Mouse (Mus musculus) neural tube, embryonic 14.5 days (tissue): ENCODE measurements around the gene C1qtnf5. TPM values are rescaled to one million over a fixed set of nuclear protein-coding genes. Genes with fewer than 3 reads are reported as not detected.
A peak's percentile ranks its signal among the peaks of the same experiment; 100 is the strongest.

Experiments
- ATAC-seq: fragments of 200-750 bp; cut with Nextera tagmentation; 2 replicates; pipeline ENCODE4 v1.8.0; 2017; ENCODE audit warnings: low read depth, mild to moderate bottlenecking, moderate TSS enrichment, moderate library complexity
- H3K27ac ChIP-seq: fragments of 300-500 bp; sonication (generic); 2 replicates; pipeline ENCODE4 v1.5.1; 2014; ENCODE audit warnings: low read depth, mild to moderate bottlenecking, control low read depth, low read length, moderate library complexity, mixed read lengths
- H3K27me3 ChIP-seq: fragments of 300-500 bp; sonication (generic); 2 replicates; pipeline ENCODE4 v1.6.1; 2014; ENCODE audit warnings: low read length; ENCODE audit not compliant: control insufficient read depth, insufficient read depth
- H3K36me3 ChIP-seq: fragments of 300-500 bp; sonication (generic); 2 replicates; pipeline ENCODE4 v1.6.1; 2014; ENCODE audit warnings: low read length, mixed read lengths; ENCODE audit not compliant: control insufficient read depth, insufficient read depth
- H3K4me1 ChIP-seq: fragments of 300-500 bp; sonication (generic); 2 replicates; pipeline ENCODE4 v1.6.1; 2014; ENCODE audit warnings: low read length; ENCODE audit not compliant: control insufficient read depth, insufficient read depth
- H3K4me2 ChIP-seq: fragments of 300-500 bp; sonication (generic); 2 replicates; pipeline ENCODE4 v1.6.1; 2014; ENCODE audit warnings: mild to moderate bottlenecking, low read depth, low read length, control low read depth
- H3K4me3 ChIP-seq: fragments of 300-500 bp; sonication (generic); 2 replicates; pipeline ENCODE4 v1.5.1; 2014; ENCODE audit warnings: low read depth, low read length, control low read depth, mixed read lengths
- H3K9ac ChIP-seq: fragments of 300-500 bp; sonication (generic); replicated peaks from 2 replicates; pipeline ENCODE4 v1.6.1; 2014; ENCODE audit warnings: low read depth, mild to moderate bottlenecking, control low read depth, low read length, mixed read lengths
- H3K9me3 ChIP-seq: fragments of 300-500 bp; sonication (generic); 2 replicates; pipeline ENCODE4 v1.6.1; 2016; ENCODE audit warnings: low read length; ENCODE audit not compliant: control insufficient read depth
- WGBS: fragments of 180-500 bp; shearing (Covaris S2); extraction: QIAGEN DNeasy Blood & Tissue Kit; methylation state at CpG from one replicate; pipeline ENCODE4 v1.1.7; 2014; 5-methylcytosine and 5-hydroxymethylcytosine counted together
- polyA plus RNA-seq: library from polyadenylated mRNA; unstranded; fragments of >200 nt; fragmentation: Nextera tagmentation; extraction: Ambion mirVana; gene quantifications from 2 replicates; pipeline ENCODE4 v1.2.1, GENCODE M21; 2014

Gene C1qtnf5
- polyA plus RNA-seq, 1 experiment from 2014 or later = 8.0 TPM

- no peak overlapping the region for H3K9ac ChIP-seq
- no peak overlapping the region for H3K4me3 ChIP-seq
- peaks cover 4% of the 10 kb centered on the region for H3K4me1 ChIP-seq
- no peak overlapping the region for H3K27ac ChIP-seq
- no peaks in the 10 kb centered on the region for H3K36me3 ChIP-seq
- no peak for ATAC-seq
- no peaks in the 10 kb centered on the region for H3K9me3 ChIP-seq
- H3K27me3 ChIP-seq = no peaks in the 10 kb centered on the region
- WGBS = 87% methylated on average over 9 of the region's 9 CpGs
- H3K4me2 ChIP-seq = no peak overlapping the region
These were observed 11.3 kb upstream of the C1qtnf5 start for GRCm38 (mm10) chr9:44095781-44096180.

DNA sequence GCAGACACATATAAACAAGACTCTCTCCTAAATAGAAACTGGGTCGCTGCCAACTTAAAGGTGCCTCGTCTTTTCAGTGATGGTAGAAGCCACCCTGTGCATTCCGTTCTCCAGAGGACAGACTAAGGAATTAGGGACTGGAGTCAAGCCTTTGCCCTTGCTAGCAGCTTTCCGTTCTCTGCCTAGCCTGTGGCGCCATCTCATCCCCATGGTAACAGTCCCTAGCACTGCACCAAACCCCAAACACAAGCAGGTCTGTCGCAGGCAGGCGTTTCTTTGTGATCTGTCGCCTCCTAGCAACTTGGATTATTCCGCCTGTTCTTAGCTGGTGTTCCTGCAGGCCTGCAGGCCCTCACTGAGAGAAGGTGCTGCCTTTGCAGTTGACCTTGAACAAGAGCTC lies 10.5 kb upstream of the C1qtnf5 start:
- no peak overlapping the region for H3K4me3 ChIP-seq
- H3K36me3 ChIP-seq = no peaks in the 10 kb centered on the region
- H3K27me3 ChIP-seq = no peaks in the 10 kb centered on the region
- H3K4me1 ChIP-seq = peaks cover 4% of the 10 kb centered on the region
- no peak overlapping the region for H3K4me2 ChIP-seq
- peak; percentile 74 for ATAC-seq
- WGBS = 23% methylated on average over 9 of the region's 9 CpGs
- H3K27ac ChIP-seq = peak overlapping the region; percentile 28; the same call in 1 of the 2 replicates
- no peak overlapping the region for H3K9ac ChIP-seq
- no peaks in the 10 kb centered on the region for H3K9me3 ChIP-seq

DNA sequence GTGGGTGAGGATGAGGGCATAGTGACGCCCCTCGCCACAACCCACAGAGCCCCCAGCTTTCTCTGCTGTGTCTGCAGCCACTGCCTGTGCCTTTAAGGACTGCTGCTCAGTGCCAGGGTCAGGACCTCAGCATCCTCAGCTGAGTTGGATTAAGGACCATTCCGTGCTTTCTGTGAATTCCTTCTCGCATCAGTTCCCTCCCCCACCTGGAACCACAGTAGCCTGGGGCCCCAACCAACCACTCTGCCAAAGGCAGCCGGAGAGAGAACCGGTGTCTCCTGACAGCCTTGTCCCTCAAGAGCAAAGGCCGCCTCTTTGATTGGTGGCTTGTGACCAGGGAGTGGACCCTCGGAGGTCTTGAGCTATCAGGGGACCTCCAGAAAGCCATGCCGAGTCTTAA lies 5.6 kb upstream of the C1qtnf5 start, which contains the start of gene Mfrp:
Gene Mfrp, plus strand, starts transcription at position 240 of the 400 bp plus-strand sequence.
- Histone ChIP-seq H3K4me2 (no peak within 1 kb of the TSS), H3K4me1 (peaks cover 3% of the 10 kb centered on the region; the same call in 1 of the 2 replicates), H3K9ac (no peak within 1 kb of the TSS), H3K27me3 (no peaks in the 10 kb centered on the region), H3K27ac (no peak within 1 kb of the TSS), H3K9me3 (no peaks in the 10 kb centered on the region), H3K4me3 (no peak within 1 kb of the TSS), H3K36me3 (no peaks in the 10 kb centered on the region)
- 86% methylated on average over 9 of the region's 9 CpGs for WGBS
- ATAC-seq = no peak

DNA sequence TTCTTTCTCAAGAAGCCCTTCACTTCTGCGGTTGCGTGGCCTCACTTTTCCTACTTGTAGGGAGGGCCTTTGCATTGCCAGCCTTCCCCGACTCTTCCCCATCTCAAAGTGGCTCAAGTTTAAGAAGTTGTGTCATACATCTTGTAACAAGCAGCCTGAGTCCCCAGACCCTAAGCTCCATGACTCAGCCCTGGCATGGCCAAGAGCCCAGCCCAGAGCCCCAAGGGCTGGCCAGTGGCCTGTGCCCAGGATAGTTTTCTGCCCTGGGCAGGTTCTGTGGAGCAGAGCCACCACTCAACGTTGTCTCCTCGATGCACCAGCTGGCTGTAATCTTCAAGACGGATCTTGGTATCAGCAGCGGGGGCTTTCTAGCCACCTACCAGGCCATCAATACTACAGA lies 2.2 kb upstream of the C1qtnf5 start:
- no peak overlapping the region for H3K9ac ChIP-seq
- H3K9me3 ChIP-seq = no peaks in the 10 kb centered on the region
- H3K4me2 ChIP-seq = no peak overlapping the region
- H3K27ac ChIP-seq = no peak overlapping the region
- no peaks in the 10 kb centered on the region; the same call in 1 of the 2 replicates for H3K36me3 ChIP-seq
- H3K27me3 ChIP-seq = no peaks in the 10 kb centered on the region
- no peak for ATAC-seq
- peaks cover 28% of the 10 kb centered on the region for H3K4me1 ChIP-seq
- WGBS = 96% methylated on average over 7 of the region's 7 CpGs
- H3K4me3 ChIP-seq = no peak overlapping the region

- H3K9me3 ChIP-seq = no peaks in the 10 kb centered on the region
- no peak for ATAC-seq
- H3K27me3 ChIP-seq = no peaks in the 10 kb centered on the region
- H3K4me1 ChIP-seq = peaks cover 36% of the 10 kb centered on the region
- no peak overlapping the region for H3K4me3 ChIP-seq
- no peak overlapping the region for H3K9ac ChIP-seq
- 92% methylated on average over 10 of the region's 10 CpGs for WGBS
- H3K36me3 ChIP-seq = no peaks in the 10 kb centered on the region; the same call in 1 of the 2 replicates
- H3K27ac ChIP-seq = no peak overlapping the region
- no peak overlapping the region for H3K4me2 ChIP-seq
These were observed 1.3 kb upstream of the C1qtnf5 start for GRCm38 (mm10) chr9:44105781-44106180.

DNA sequence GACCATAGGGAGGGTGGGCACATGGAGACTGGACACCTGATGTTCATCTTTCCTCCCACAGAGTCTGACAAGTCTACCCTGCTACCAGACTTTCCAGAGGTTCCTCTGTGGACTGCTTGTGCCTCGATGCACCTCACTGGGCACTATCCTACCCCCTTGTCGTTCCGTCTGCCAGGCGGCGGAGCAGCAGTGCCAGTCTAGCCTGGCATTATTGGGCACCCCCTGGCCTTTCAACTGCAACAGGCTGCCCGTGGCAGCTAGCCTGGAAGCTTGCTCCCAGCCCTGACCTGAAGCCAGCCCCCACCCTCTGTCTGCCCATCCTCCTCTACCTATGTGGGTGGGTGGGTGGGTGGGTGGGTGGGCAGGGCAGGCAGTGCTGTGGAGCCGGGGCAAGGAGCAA lies 863 bp upstream of the C1qtnf5 start:
- no peaks in the 10 kb centered on the region for H3K9me3 ChIP-seq
- no peak overlapping the region for H3K4me2 ChIP-seq
- peaks cover 36% of the 10 kb centered on the region for H3K4me1 ChIP-seq
- no peak overlapping the region for H3K4me3 ChIP-seq
- 88% methylated on average over 7 of the region's 7 CpGs for WGBS
- no peak for ATAC-seq
- no peak overlapping the region for H3K27ac ChIP-seq
- H3K9ac ChIP-seq = no peak overlapping the region
- no peaks in the 10 kb centered on the region; the same call in 1 of the 2 replicates for H3K36me3 ChIP-seq
- no peaks in the 10 kb centered on the region for H3K27me3 ChIP-seq

GRCm38 (mm10) chr9:44106596-44106995 lies 449 bp upstream of the C1qtnf5 start:
- Histone ChIP-seq H3K4me2 (no peak overlapping the region), H3K27ac (no peak overlapping the region), H3K27me3 (no peaks in the 10 kb centered on the region), H3K9ac (no peak overlapping the region), H3K4me3 (no peak overlapping the region), H3K36me3 (no peaks in the 10 kb centered on the region; the same call in 1 of the 2 replicates), H3K4me1 (peaks cover 36% of the 10 kb centered on the region), H3K9me3 (no peaks in the 10 kb centered on the region)
- WGBS = 87% methylated on average over 4 of the region's 4 CpGs
- ATAC-seq = no peak

DNA sequence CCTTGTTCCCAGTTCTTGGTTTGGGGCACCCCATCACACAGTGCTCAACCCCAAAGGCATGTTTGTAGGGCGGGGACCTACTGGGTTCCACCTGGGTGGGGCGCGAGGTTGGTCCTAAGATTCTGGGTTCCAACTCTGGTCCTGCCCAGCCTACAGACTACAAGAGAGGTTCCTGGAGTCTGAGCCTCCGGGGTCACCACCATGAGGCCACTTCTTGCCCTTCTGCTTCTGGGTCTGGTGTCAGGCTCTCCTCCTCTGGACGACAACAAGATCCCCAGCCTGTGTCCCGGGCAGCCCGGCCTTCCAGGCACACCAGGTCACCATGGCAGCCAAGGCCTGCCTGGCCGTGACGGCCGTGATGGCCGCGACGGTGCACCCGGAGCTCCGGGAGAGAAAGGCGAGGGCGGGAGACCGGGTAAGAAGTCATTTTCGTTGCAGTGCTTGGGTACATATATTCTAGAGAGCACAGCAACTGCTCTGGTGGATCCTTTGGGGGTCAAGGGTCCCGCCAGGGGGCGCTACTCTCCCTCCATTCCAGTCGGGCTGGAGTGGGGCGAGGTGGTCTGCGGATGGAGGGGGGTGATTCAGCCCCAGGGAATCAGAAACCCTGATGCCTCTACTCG lies 623 bp downstream of the C1qtnf5 start:
- Histone ChIP-seq H3K9me3 (no peaks in the 10 kb centered on the region), H3K9ac (0 out of 2 replicates have a peak overlapping the region, but pooled peaks have one; percentile 7), H3K4me3 (no peak overlapping the region; the same call in 1 of the 2 replicates), H3K4me2 (peak overlapping the region; percentile 31), H3K27me3 (no peaks in the 10 kb centered on the region), H3K27ac (peak overlapping the region; percentile 55), H3K4me1 (peaks cover 36% of the 10 kb centered on the region), H3K36me3 (no peaks in the 10 kb centered on the region; the same call in 1 of the 2 replicates)
- WGBS = 33% methylated on average over 25 of the region's 25 CpGs
- ATAC-seq = peak; percentile 13; the same call in 1 of the 2 replicates

GRCm38 (mm10) chr9:44108269-44109055 lies 1.4 kb downstream of the C1qtnf5 start:
- Histone ChIP-seq H3K27ac (no peak overlapping the region), H3K9ac (no peak overlapping the region), H3K27me3 (no peaks in the 10 kb centered on the region), H3K4me1 (peaks cover 36% of the 10 kb centered on the region), H3K9me3 (no peaks in the 10 kb centered on the region), H3K4me3 (no peak overlapping the region), H3K4me2 (peak overlapping the region; percentile 14; the same call in 1 of the 2 replicates), H3K36me3 (no peaks in the 10 kb centered on the region; the same call in 1 of the 2 replicates)
- 83% methylated on average over 31 of the region's 31 CpGs for WGBS
- ATAC-seq = no peak
